Mouse (Mus musculus) thymus, adult 18-20 months (tissue): ENCODE results near the gene Zdhhc25.

Source experiments
- DNase-seq, 2 experiments: peaks; one replicate each; pipeline ENCODE4 v3.0.0; 2022; ENCODE audit warnings: mixed read lengths in 2 of 2

The Zdhhc25 gene

DNA sequence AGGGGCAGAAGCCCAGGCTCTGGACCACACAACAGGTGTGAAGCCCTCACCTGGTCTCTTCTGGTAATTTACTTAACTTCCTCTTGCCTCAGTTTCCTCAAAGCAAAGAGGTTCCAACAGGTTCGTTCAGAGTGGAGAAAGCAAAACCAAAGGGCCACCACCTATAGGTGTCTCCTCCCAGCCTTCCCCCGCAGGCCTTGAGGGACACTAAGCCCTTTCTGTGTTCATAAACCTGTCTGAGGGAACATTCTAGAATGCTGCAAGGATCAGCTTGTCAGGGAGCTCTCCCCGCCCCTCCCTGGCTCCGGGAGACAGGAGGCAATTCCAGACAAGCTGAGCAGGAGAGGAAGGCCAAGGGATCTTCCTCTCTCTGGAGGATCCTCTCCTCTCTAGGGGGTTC lies at the start of gene Zdhhc25:
Gene Zdhhc25 (plus strand): TSS at position 301 of the 400 bp plus-strand sequence.
- no peak for DNase-seq

DNA sequence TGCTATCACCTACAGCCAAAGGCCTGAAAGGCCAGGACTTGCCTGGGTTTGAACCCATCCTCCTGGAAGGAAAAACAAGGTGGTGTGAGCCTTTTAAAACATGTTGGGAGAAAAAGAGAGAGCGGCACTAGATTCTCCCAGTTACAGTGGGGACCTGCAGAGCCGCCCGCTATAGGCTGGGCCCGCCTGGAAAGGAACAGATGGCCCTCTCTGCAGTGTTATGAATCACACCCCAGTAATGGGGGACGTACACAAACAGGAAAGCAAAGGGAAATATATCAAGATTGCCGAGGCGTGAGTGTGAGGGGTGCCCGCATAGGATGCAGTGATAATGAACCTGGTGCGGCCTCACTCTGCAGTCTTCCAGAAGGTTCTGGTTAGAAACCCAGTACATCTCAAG lies 47.2 kb upstream of the Zdhhc25 start:
- DNase-seq = no peak

DNA sequence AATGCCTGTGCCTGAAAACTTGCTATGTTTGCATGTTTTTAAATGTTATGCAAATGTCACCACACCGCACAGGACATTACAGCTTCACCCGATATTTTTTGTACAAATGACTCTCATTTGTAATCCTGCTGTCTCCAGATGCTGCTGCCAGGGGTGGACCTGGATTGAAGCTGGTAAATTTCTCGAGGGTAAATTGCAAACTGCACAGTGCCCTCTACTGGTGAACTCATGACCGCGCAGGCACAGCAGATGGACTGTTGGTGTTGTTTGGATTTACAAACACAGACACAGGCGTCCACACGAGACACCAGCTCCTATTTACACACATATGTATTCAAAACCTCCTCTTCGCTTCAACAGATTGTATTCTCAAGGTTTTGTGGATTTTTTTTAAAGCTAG lies 44.6 kb upstream of the Zdhhc25 start:
- no peak for DNase-seq

DNA sequence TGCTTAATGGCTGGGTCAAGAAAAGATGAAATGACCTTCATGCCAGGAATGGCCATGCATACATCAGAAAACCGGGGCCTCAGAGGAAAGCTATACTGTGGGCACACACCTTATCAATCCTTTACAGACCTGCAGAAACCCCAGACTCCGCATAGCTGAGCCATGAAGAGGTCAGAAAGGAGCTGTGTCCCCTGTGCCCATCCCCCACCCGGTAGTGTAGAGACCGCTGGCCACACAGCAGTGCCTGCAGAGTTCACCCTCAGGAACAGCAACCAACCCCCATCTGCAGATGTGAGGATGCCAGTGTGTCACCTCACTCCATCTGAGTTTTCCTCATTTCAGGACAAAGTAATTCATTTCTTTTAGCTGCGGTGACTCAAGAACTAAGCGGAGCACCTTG lies 39.5 kb upstream of the Zdhhc25 start:
- no peak for DNase-seq

DNA sequence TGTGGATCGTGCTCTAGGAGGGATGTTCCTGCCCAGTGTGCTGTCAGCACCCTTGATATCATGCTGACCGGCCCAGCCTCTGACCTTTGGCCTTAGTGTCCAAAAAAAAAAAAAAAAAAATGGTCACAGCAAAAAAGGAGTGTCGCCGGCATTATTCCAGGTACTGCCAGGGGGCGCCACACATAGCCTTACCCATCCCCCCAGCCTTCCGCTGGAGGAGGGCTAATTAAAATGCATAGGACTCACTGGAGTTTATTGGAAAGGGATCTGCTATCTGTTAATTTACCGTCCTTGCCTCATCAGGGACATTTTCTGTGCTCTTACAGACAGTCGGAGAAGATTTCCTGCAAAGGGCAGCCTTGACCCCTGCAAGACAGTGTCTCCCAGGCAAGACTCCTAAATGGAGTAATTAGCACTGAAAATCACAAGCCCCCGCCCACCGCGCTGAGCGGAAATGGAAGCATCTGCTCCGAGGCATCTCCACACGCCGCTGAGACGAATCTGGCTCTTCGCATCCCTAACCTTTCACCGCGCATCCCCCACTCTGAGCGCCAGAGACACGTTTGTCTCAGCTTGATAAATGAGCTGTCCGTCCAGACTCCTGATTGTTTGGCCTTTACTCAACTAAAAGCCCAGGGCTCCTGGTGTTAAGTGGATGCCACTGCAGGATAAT lies 38.9 kb upstream of the Zdhhc25 start:
- no peak for DNase-seq

DNA sequence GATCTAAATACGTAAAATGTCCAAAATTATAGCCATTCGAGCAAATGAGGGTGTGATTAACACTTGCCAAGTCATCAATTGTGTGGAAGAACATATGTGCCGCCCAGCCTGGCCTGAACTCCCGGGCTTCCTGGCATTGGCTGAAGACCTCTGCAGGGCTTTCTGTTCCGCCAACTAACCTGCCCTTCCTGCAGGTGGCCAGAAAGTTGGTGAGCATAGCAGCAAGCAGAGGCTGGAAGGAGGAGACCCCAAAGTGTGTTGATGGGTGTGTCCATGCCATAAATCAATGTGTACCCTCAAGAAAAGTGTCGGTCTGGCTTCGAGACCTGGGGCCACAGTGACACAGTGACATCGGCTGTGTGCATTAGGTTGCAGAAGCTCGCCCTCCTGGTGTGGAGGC lies 34.8 kb upstream of the Zdhhc25 start:
- no peak for DNase-seq

DNA sequence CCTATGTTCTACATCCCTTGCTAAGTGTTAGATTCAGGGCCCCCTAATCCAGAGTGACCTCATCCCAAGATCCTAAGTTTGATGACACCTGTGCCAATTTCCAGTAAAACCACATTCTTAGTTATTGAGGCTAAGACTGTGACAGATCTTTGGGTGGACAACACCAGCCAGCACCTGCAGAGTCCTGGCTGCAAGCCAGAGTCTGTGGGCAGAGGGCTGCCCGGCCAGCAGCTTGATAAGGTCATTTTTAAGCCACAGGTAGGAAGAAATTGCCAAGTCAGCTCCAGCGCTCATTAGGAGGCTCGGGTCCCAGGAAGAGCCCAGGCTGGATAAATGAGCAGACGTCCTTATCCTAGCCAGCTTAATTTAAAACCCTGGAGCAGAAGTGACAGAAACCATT lies 34.3 kb upstream of the Zdhhc25 start:
- no peak for DNase-seq

DNA sequence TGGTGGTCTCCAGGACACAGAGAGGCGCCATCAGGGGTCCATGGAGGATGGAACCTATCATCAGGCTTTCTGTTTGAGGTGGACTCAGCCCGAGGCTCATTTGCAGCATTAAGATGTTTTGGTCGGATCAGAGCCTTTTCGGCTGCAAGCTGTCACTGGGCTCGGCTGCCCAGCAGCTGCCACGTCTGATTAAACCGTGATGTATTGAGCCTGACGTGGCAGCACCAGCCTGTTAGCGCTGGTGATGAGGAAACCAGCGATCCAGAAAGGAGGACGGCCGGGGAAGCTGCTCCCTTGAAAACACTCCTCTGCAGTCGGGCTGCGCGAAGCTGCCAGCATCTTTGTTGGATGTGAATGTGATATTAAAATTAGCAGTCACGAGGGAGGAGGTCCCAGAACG lies 29.4 kb upstream of the Zdhhc25 start:
- DNase-seq = no peak

DNA sequence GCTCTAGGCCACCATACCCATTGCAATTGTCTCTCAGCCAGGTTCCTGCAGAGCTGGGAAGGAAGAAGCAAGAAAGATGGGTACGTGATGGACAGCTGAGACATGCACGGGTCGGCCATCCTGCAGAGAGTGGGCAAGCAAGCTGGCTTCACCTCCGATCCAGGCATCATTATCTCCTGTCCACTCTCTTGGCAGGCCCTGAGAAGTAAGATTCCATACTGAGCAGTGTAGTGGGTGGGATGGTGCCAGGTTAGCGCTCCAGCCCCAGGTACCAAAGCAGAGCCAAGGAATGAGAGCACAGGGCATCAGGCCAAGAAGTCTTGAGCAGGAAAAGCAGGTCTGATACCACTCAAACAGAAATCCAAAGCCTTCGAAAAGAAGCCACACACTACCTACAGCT lies 20.6 kb upstream of the Zdhhc25 start:
- no peak for DNase-seq

DNA sequence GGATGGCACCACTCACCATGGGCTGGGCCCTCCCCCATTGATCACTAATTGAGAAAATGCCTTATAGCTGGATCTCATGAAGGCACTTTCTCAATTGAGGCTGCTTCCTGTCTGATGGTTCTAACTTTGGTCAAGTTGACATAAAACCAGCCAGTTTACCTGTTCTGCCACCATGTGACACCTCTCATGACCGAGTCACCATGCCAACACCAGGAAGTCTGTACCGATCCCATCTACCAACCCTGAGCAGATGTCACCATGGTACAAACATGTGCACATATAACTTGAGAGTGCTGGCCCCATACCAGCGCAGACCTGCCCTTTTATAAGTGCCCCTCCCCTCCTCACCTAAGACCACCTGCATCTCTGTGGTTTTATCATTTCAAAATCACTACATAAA lies 2.4 kb downstream of the Zdhhc25 start:
- no peak for DNase-seq

DNA sequence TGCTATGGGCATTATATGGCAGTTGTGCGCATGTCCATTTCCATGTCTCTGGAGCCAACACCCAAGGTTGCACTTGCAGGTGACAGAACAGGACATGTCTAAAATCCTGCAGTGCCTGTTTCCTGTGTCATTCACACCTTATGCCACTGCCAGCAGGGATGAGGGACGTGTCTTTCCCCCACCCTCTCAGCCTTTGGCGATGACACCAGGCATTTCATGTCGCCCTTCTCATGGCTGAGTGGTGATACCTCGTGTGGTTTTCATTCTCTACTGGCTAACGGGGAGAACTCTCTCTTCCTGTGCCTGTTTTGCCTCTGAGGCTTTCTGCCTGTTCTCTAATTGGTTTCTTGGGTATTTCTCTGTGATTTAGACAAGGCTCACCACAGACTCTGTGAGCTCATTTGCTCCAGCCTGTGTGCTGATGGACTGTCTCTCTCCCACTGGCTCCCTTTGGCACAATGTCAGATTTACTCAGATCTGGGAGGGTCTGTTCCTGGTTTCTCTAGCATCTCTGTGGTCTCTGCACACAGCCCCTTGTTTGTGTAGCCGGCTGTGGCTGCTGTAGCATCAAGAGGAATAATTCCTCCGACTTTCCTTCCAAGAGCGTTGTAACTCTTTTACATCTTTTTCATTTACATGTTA lies 3.1 kb downstream of the Zdhhc25 start:
- no peak for DNase-seq

DNA sequence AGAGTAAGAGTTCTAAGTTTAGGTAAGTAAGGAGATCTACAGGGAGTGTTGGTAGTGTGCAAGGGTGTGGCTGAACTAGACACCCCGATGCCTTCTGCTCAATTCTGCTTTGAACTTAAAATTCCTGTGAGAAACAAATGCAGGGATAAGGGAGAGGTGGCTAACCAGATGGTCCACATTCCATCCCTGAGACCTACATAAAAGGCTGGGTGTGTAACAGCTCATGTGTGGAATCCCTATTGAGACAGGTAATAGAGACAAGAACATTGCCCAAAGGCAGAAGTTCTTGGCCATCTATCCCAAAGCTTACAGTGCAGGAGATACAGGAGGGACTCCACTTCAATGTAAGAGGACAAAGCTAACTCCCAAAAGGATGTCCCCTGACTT lies 3.6 kb downstream of the Zdhhc25 start:
- no peak for DNase-seq

DNA sequence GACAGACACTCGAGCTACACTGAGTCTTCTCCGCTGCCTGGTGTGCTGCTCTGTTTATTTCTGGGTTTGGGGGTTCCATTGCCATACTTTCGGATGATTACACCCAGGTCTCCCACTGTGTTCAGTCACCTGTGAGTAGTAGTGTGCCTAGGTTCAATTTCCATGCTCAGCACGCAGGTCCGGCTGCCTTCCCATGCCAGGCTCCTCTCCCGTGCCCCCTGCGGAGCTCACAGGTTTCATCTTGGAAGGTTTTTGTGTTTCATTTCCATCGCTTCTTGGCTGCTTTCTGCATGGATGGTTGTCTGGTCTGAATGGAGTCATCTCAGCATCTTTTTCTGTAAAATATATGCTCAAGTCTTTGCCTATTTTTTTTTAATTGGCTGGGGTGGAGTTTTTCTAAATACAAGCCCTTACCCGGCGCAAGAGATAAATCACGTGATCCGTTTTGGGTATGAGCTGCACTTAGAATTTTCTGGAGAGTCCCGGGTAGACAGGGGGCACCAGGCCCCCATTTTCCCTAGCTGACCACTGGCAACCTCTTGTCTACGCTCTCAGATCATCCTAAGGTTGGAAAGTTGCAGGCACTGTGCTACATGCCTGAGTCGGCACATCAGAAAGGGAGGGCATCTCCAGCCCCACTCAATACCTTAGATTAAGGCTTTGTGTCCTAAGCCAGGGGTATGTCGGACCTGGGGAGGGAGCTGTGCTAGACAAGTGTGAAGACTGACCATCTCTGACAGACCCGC lies 4.7 kb downstream of the Zdhhc25 start:
- no peak for DNase-seq

DNA sequence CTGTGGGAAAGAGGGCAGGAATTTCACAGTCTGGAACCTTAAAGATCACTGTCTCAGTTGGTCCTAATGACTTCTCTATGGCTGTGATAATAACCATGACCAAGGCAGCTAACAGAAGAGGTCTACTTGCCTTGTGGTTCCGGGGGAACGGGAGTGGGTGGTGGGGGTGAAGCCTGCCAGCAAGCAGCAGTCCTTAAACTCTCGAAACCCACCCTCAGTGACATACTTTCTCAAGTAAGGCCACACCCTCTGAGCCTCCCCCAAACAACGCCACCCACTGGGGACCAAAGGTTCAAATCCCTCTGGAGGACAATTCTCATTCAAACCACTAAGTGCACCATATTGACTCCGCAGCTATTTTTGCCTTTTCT lies 5.3 kb downstream of the Zdhhc25 start:
- no peak for DNase-seq

DNA sequence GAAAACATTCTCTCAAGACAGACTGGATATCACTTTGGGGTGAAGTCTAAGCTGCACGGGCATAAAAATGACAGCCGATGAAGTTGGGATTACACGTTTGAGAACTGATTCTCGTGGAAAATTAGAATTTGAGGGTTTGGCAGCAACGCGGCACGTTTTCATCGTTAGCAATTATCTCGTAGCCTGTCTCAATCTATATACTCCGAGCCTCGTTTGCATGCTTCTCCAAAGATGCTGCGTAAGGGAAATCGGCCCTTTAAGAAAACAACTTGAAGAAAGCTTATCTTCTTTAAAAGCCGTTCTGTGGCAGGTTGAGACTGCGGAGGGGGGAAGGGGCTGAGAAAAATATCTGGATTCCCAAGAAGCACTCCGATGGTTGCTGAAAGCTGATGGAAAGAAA lies 17.0 kb downstream of the Zdhhc25 start:
- no peak for DNase-seq

DNA sequence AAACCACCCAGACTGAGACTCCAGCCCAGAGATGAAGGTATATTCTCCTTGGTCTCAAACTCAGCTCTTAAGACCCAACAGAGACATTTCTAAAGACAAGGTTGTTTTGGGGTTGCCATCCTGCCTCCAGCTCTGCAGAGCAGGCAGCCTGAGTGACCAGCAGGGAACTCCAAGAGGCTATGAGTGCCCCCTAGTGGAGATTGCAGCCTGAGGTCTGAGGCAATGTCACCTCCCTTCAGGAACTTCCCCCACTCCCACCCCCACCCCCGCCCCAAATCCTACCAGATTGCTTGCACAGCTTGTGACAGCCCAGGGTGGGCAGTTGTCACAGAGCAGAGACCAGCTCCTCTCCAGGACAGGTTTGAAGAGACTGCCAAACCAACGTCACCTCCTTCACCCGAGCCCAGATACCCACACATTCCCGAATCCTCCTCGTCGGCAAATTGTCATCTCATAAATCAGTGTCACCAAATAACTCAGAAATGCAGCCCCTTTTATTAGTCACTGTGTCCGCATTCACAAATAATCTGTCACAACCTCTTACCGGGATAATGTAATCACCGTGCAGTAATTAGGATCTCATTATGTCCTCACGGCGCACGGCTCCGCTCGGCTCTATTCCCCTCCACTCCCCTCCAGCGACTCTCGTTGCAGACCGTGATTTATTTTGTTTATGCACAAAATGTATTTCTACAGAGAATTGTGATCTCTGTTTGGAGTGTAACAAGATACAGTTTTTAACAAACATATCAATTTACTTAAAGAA lies 18.1 kb downstream of the Zdhhc25 start:
- no peak for DNase-seq

DNA sequence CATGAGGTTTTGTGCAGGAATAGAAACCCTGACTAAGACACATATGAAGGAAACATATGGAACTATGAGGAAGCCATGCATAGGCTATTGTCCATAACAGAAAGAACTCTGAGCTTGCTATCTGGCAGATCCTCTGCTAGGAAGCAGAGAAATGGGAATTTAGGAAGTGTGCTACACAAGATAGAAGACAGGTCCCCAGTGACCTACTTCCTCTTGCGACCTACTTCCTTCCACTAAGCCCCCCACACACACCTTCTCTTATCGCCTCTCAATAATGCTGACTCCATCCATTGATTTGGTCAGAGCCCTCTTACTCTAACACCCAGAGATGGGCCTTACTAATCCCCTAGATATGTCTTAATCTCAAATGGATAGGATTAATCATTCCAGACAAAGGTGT lies 19.9 kb downstream of the Zdhhc25 start:
- no peak for DNase-seq

DNA sequence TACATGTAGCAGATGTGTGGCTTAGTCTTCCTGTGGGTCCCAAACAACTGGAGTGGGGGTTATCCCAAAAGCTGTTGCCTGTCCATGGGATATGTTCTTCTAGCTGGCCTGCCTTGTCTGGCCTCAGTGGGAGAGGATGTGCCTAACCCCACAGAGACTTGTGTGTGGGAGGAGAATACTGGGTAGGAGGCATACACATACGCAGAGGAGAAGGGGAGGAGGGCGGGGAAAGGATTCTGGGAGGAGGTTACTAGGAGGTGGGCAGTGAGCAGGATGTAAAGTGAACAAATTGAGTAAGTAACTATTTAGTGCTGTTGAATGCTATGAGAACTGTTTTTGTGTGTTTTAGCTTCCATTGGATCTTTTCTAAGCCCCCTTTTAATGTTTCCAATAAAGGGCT lies 23.8 kb downstream of the Zdhhc25 start:
- DNase-seq = no peak

DNA sequence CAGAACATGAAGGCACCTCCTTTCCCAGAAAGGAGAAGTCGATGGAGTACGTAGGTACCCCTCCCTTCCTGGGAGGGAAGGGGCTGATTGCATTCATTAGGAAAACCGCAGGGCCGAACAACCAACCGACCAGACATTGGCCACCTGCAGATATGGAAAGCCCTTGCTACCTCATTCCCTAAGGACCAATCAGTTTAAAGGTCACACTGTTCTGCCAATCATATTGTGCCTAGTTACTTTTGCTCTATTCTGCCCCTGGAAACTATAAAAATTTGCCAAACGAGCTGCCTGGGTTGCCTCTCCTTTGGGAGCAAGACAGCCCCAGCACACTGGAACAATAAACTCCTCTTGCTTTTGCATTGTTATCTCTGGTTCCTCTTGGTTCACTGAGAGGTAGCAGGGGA lies 24.8 kb downstream of the Zdhhc25 start:
- no peak for DNase-seq

DNA sequence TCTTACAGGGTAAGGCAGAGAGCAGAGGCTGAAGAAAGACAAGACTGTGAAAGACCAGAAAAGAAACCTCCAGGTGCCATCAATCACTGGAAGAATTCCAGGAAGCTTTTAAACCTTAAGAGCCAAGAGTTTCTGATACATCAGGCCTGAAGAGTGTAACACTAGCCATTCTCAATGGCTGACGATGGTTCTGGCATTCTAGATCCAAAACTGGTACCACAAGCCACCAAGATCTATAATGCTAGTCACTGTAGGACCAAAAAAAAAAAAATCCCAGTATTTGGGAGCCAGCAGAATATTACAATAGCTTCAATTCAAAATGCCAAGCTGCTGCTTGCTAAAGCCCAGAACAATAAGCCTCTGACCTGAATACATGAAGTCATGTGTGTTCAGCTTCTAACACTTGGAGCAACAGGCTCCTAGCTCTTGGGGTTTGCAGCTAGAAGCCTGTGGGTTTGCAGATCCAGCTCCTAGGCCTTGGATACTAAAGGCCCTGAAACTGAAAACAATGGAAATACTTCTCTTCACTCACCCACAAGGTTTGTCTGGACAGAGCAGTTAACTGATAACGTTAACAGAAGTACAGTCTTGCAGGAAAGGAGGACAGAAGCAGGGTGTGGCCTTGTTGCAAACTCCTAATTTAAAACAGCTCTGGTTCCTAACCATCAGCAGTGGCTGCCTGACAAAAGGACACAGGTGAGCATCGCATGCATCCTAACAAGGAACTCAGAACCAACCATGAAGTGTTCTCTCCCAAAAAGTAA lies 25.4 kb downstream of the Zdhhc25 start:
- no peak for DNase-seq

DNA sequence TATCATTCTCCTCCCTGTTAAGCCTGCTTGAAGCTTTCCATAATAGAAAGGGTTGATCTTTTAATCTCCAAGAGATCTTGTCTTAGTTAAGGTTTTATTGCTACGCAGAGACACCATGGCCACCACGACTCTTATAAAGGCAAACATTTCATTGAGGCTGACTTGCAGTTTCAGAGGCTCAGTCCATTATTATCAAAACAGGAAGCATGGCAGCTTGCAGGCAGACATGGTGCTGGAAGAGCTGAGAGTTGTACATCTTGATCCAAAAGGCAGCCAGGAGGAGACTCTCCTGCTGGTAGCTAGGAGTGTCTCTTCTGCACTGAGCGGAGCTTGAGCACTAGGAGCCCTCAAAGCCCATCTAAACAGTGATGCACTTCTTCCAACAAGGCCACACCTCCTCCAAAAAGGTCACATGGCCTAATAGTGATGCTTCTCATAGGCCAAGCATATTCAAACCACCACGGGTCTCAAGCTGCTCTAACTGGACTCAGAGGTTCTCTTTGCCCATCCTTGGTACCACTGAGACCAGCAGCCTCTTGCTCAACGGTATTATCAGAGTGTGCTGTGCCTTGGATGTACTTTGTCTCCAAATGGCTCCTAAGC lies 26.9 kb downstream of the Zdhhc25 start:
- DNase-seq = no peak

DNA sequence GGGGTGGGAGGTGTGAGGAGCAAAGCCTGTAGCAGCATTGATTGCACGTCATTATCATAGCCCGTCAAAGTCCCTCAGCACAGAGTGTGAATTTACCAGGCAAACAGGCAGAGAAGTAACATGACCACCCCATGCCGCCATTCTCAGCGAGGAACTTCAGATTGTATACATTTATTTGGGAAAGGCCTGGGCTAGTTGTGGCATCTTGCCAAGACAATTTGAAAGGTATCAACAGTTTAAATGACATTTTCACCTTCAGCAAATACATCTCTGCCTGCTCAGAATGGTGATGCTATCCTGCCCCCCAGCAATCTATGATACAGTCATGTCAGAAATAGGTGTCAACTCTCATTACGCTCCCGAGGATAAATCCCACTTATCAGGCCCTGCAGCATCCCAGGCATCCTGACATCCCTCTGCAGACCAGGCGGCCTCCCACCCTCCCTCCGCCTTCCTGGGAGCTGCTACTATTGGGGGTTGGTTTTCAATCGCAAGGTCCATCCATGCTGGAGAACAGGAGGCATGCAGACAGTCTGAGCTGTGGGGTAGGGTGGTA lies 28.8 kb downstream of the Zdhhc25 start:
- DNase-seq = no peak
